Mouse (Mus musculus): ENCODE measurements at regions not wholly inside any gene's neighbourhood (a gene's known extent, or its start where the extent isn't known, plus 50 kb on each side); places are given as distances from the start of the nearest gene placed in this dataset.

- 57% methylated on average over 4 of the region's 4 CpGs for WGBS
- no peak for TF ChIP-seq CTCF (IDR thresholded peaks at IDR 0.05; ENCODE audit: low read depth)
- Histone ChIP-seq H3K4me2 (ENCODE audit: low read length) (no peak overlapping the region), H3K36me3 (ENCODE audit: insufficient read depth, low read length) (no peaks in the 10 kb centered on the region), H3K4me1 (replicated peaks; ENCODE audit: insufficient read depth, low read length) (no peaks in the 10 kb centered on the region), H3K27ac (no peak overlapping the region), H3K4me3 (replicated peaks; ENCODE audit: low read depth, low read length) (no peak overlapping the region), H3K9me3 (replicated peaks; ENCODE audit: low read length) (no peaks in the 10 kb centered on the region), H3K27me3 (ENCODE audit: insufficient read depth, low read length) (no peaks in the 10 kb centered on the region), H3K9ac (ENCODE audit: low read depth, low read length) (no peak overlapping the region)
- ATAC-seq (replicated peaks; ENCODE audit: low FRiP score, low read depth) (no peak), DNase-seq (ENCODE audit: low spot score) (no peak)
Measured at GRCm38 (mm10) chr1:52553871-52554270, 53.4 kb upstream of the Nab1 start.

GRCm38 (mm10) chr1:52565812-52566211 is 64.7 kb upstream of the Nemp2 start:
- ATAC-seq (replicated peaks; ENCODE audit: low FRiP score, low read depth) (no peak), DNase-seq (ENCODE audit: low spot score) (no peak)
- Histone ChIP-seq H3K4me2 (ENCODE audit: low read length) (no peak overlapping the region), H3K36me3 (ENCODE audit: insufficient read depth, low read length) (no peaks in the 10 kb centered on the region), H3K9ac (ENCODE audit: low read depth, low read length) (no peak overlapping the region), H3K27me3 (ENCODE audit: insufficient read depth, low read length) (no peaks in the 10 kb centered on the region), H3K9me3 (replicated peaks; ENCODE audit: low read length) (no peaks in the 10 kb centered on the region), H3K4me3 (replicated peaks; ENCODE audit: low read depth, low read length) (no peak overlapping the region), H3K27ac (no peak overlapping the region), H3K4me1 (replicated peaks; ENCODE audit: insufficient read depth, low read length) (no peaks in the 10 kb centered on the region)
- 23% methylated on average over 6 of the region's 6 CpGs for WGBS
- no peak for TF ChIP-seq CTCF (IDR thresholded peaks at IDR 0.05; ENCODE audit: low read depth)

- Histone ChIP-seq H3K36me3 (ENCODE audit: insufficient read depth, low read length) (no peaks in the 10 kb centered on the region), H3K9me3 (replicated peaks; ENCODE audit: low read length) (no peaks in the 10 kb centered on the region), H3K4me1 (replicated peaks; ENCODE audit: insufficient read depth, low read length) (no peaks in the 10 kb centered on the region), H3K9ac (ENCODE audit: low read depth, low read length) (no peak overlapping the region), H3K4me2 (ENCODE audit: low read length) (no peak overlapping the region), H3K4me3 (replicated peaks; ENCODE audit: low read depth, low read length) (no peak overlapping the region), H3K27me3 (ENCODE audit: insufficient read depth, low read length) (no peaks in the 10 kb centered on the region), H3K27ac (no peak overlapping the region)
- 69% methylated on average over 5 of the region's 5 CpGs for WGBS
- DNase-seq (ENCODE audit: low spot score) (no peak), ATAC-seq (replicated peaks; ENCODE audit: low FRiP score, low read depth) (no peak)
- no peak for TF ChIP-seq CTCF (IDR thresholded peaks at IDR 0.05; ENCODE audit: low read depth)
Measured at GRCm38 (mm10) chr1:52571674-52572073, 58.8 kb upstream of the Nemp2 start.

- no peak overlapping the region for H3K4me3 ChIP-seq (replicated peaks; ENCODE audit: low read depth, low read length)
- peaks cover 5% of the 10 kb centered on the region; the same call in 1 of the 2 replicates for H3K4me1 ChIP-seq (replicated peaks; ENCODE audit: insufficient read depth, low read length)
- whole genome bisulfite sequencing: 19% methylated on average over 5 of the region's 5 CpGs
- TF ChIP-seq CTCF (IDR thresholded peaks at IDR 0.05; ENCODE audit: low read depth): no peak
- peak; percentile 75 for ATAC-seq (replicated peaks; ENCODE audit: low FRiP score, low read depth)
- no peaks in the 10 kb centered on the region for H3K27me3 ChIP-seq (ENCODE audit: insufficient read depth, low read length)
- no peaks in the 10 kb centered on the region for H3K36me3 ChIP-seq (ENCODE audit: insufficient read depth, low read length)
- H3K27ac ChIP-seq: peak overlapping the region; percentile 67
- peak; percentile 57 for DNase-seq (ENCODE audit: low spot score)
- no peak overlapping the region for H3K4me2 ChIP-seq (ENCODE audit: low read length)
- H3K9ac ChIP-seq (ENCODE audit: low read depth, low read length): no peak overlapping the region
- H3K9me3 ChIP-seq (replicated peaks; ENCODE audit: low read length): no peaks in the 10 kb centered on the region
Measured at GRCm38 (mm10) chr1:52578298-52579056, 52.0 kb upstream of the Nemp2 start.

GRCm38 (mm10) chr1:52580132-52580896 is 50.2 kb upstream of the Nemp2 start:
- no peaks in the 10 kb centered on the region for H3K36me3 ChIP-seq (ENCODE audit: insufficient read depth, low read length)
- H3K9me3 ChIP-seq (replicated peaks; ENCODE audit: low read length): no peaks in the 10 kb centered on the region
- no peak for TF ChIP-seq CTCF (IDR thresholded peaks at IDR 0.05; ENCODE audit: low read depth)
- no peak overlapping the region for H3K9ac ChIP-seq (ENCODE audit: low read depth, low read length)
- no peak overlapping the region for H3K27ac ChIP-seq
- no peak overlapping the region for H3K4me3 ChIP-seq (replicated peaks; ENCODE audit: low read depth, low read length)
- H3K4me2 ChIP-seq (ENCODE audit: low read length): no peak overlapping the region
- H3K27me3 ChIP-seq (ENCODE audit: insufficient read depth, low read length): no peaks in the 10 kb centered on the region
- H3K4me1 ChIP-seq (replicated peaks; ENCODE audit: insufficient read depth, low read length): peaks cover 5% of the 10 kb centered on the region; the same call in 1 of the 2 replicates
- ATAC-seq (replicated peaks; ENCODE audit: low FRiP score, low read depth) (no peak; the same call in 1 of the 2 replicates), DNase-seq (ENCODE audit: low spot score) (no peak)
- 74% methylated on average over 4 of the region's 4 CpGs for WGBS

Measured in kidney, postnatal 0 days (tissue).